Mouse (Mus musculus): ENCODE data around the gene Arhgef3.

Gene Arhgef3

DNA sequence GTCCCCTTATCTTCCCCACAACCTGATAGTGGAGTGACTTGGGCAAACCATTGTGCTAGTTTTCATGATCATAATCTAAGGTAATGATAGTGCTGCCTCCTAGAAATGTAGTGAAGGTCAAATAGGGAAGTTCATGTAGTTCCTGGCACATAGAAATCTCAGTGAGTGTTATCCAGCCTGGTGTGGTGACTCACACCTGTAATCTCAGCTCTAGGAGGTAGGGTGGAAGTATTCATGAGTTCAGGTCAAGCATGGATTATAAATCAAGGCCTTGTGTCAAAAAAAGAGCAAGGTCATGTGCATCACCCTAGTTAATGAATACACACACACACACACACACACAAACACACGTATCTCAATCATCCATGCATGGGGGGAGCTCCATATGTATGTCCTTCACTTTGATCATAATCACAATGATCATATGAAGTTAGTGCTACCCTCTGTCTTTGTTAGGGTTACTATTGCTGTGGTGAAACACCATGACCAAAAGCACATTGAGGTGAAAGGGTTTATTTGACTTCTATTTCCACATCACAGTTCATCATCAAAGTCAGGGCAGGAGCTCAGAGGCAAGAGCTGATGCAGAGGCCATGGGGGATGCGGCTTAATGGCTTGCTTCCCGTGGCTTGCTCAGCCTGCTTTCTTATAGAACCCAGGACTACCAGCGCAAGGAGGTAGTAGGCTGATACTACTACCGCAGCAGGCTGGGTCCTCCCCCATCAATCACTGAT, 226.2 kb downstream of the Arhgef3 start:
- no peak for DNase-seq (ENCODE audit: low read depth in 2 of 2, low spot score in 2 of 2)

DNA sequence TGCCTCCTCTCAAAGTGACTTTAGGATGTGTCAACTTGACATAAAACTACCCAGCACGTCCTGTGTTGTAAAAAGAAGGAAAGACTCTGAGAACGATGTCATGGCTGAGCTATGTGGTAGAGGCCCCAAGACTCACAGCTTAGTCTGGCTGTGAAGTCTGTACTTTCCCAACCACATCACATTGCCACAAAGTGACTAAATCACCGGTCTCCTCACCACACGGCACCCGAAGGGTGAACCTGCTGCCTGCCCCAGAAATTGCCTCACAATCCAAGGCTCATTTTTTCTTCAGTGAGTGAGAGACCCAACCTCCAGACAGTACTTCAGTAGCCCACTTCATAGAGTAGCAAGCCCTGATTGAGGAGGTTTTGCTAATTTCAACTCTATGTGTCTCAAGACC, 226.8 kb downstream of the Arhgef3 start:
- DNase-seq (ENCODE audit: low read depth in 2 of 2, low spot score in 2 of 2), result peak; percentile 67

DNA sequence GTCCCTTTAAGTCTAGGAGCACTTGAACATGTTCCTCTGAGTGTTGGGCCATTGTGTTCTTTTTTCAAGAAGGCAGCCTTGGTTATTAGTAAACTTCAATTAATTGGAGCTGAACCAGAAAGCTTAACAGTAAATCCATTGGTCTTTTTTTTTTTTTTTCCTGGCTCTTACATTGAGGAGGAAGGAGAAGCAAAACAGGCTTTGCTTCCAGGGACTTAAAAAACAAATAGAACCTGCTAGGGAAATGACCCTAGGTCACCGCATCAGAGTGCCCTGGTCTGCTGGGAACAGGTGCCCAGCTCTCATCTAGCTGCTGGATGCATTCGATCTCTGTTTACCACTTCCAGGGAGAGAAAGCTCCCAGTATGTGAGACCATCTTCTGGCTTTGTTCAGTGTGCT, 227.8 kb downstream of the Arhgef3 start:
- no peak for DNase-seq (ENCODE audit: low read depth in 2 of 2, low spot score in 2 of 2)

DNA sequence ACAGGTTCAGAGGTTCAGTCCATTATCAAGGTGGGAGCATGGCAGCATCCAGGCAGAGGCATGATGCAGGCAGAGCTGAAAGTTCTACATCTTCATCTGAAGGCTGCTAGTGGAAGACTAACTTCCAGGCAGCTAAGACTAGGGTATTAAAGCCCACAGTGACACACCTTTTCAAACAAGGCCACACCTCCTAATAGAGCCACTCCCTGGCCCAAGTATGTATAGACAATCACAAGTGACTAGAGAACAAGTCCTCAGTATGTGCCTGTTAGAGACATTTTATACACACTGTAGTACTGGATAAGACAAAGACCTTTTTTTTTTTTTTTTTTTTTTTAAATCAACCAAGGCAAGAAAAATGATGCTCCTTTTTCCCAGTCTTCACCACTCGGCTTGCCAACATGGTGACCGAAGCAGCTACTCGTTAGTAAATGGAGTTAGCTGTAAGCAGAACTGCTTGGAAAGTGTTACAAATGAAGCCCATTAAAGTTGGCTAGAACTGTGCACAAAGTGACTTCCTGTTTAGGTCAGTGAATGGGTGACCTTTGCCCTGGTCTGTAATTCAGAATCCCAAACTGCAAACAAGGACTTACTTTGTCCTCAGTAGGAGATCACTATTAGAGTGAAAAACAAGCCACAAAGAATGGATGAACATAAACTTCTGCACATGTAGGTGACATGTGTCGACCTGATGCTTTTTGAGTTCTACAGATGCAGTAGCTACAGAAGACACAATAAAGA, 229.7 kb downstream of the Arhgef3 start:
- no peak for DNase-seq (ENCODE audit: low read depth in 2 of 2, low spot score in 2 of 2)

DNA sequence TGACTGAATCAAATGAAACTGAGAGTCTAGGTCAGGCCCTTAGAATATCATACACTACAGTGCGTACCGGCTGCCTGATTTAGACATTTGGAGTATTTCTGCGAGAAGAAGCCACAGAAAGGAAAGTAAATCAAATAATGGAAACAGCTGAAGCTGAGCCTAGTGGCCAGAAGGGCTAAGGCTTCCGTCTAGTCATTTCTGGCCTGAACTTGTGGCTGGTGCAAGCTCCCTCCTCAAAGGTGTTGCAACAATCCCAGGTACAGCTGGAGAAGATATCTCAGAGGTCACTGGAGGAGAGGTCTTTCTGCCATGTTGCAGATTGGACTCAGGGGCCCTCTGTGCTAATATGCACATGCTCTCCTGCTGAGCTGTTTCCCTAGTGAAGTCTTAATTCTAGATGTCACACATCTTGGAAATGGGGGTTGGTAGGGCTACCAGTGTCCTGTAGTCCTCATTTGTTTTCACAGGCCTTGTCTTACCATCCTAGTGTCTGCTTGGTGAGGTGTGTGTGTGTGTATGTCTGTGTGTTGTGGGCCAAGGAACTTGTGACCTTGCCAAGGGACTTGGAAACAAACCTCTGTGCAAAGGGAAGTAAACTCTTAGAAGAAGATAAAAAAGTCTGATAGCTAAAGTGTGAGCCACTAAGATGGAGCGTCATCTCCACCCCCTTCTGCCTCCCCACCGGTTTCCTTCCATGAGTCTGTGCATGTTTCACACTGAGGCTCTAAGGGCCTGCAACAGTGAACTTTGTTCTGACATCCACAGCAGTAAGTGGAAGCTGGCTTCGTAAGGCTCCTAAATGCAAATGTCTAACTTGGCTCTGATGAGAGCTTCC, 230.6 kb downstream of the Arhgef3 start:
- peak in 1 of 2 experiments; percentile 20 for DNase-seq (ENCODE audit: low read depth in 2 of 2, low spot score in 2 of 2)

DNA sequence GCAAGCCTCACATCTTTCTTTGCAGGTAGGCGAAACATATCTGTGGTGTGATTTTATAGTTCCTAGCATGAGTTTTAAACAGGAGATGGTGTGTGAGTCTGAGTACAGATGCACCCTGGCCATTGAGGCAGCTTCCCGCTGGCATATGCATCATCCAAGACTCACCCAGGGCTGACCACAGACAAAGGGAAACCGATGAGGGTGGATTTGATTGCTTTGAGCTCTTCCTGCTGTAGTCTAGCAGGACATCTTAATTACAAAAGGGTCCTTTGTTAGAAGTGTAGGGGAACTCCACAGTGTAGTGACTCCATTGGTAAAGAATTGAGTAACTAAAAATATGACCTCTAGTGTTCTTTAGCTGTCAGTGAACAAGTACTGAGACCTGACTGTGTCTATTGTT, 232.5 kb downstream of the Arhgef3 start:
- DNase-seq (ENCODE audit: low read depth in 2 of 2, low spot score in 2 of 2), result no peak

DNA sequence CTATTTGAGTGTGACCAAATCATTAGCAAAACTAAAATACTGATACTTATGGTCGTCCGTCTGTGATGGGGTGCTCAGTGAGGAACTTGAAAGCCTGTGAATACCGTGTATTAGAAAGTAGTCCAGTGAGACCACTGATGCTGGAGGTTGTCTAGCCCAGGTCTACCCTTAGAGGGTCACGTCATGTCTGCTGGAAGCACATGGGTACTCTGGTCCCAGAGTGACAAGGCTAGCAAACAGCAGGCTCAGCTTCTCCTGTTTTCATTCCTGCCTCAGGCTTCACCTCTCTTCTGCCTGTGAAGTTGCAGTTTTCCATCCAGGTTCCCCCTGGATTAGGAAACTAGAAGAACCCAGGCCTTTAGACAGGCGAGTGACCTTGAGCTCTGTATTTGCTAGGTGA, 233.0 kb downstream of the Arhgef3 start:
- DNase-seq (ENCODE audit: low read depth in 2 of 2, low spot score in 2 of 2), result no peak

DNA sequence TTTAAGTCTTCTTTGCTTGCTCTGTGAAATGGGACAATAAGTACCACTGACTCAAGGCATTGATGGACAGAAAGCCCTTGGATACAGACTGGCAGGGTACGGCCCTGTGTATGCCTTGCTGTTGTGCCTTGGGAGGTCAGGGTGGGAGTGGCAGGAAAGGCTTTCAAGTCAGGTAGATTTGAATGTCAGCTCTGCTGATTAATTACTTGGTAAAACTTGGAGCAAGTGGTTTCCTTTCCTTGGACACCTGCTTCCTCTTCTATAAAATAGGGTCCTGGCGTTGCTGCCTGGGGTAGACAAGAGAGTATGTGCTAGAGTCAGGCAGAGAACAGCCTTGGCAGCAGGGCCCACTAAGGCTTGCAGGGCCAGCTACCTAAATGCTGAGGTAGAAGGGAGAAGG, 233.4 kb downstream of the Arhgef3 start:
- DNase-seq (ENCODE audit: low read depth in 2 of 2, low spot score in 2 of 2), result no peak

DNA sequence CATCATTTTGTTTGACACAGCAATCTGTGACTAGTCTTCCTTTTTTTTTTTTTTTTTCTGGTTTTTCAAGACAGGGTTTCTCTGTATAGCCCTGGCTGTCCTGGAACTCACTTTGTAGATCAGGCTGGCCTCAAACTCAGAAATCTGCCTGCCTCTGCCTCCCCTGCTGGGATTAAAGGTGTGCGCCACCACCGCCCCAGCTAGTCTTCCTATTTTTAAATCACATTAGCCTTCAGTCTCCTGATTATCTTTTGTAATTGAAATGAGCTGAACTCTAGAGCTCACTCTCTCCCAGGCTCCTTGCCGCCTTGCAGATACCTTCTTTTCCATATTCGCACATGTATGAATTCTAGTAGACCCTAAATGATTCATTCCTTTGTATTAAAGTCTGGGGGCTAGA, 234.0 kb downstream of the Arhgef3 start:
- no peak for DNase-seq (ENCODE audit: low read depth in 2 of 2, low spot score in 2 of 2)

DNA sequence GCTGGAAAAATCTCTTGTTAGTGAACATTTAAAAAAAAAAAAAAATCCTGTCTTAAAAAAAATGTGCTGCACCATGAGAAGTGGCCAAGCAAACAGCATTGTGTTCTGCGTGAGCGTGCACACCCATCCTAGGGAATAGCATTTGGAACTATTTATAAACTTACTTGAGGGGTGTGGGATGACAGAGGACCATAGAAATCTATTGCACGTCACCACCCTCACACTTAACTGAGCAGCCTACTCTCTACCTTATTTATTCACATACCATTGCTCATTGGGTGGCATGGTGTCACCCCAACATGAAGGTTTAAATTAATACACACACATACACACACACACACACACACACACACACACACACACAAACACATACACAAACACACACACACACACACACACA, 234.4 kb downstream of the Arhgef3 start:
- no peak for DNase-seq (ENCODE audit: low read depth in 2 of 2, low spot score in 2 of 2)

DNA sequence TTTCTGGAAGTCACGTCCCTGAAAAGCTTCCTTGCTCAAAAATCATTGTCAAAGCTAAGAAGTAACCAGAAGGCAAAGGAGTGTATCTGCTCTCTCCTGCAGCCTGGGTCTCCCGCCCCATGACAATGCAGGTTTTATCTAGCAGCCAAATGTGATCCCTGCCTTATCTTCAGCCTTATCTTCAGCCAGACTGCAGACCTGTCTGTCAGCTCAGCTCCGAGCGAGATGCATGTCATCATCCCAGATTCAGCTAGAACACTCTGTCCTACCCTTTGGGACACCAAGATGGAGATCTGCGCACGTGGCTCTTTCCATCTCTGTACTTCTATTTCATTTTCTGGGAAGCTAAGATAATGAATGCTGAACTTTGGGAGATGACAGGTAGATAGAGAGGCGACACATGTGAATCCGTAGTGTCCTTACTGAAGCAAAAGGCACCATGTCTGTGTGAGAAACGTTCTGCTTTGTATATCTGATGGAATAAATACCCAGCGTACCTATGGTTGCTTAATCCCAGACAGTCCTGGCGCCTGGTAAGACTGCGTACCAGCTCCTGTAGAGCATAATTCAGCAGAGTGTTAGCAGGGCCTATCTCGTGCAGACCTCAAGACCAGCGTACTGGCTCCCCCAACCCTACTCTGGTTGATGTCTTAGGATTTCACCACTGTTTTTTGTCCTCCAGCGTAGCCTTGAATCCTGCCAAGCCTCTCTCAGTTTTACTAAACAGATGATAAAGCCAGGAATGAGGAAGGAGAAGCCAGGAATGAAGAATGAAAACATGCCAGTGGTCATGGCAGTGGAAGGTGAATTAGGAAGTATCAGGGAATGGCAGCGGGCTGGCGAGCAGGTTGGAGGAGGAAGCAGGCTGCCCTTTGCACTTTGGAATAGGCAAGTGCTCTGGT, 235.4 kb downstream of the Arhgef3 start:
- DNase-seq (ENCODE audit: low read depth in 2 of 2, low spot score in 2 of 2), result no peak

DNA sequence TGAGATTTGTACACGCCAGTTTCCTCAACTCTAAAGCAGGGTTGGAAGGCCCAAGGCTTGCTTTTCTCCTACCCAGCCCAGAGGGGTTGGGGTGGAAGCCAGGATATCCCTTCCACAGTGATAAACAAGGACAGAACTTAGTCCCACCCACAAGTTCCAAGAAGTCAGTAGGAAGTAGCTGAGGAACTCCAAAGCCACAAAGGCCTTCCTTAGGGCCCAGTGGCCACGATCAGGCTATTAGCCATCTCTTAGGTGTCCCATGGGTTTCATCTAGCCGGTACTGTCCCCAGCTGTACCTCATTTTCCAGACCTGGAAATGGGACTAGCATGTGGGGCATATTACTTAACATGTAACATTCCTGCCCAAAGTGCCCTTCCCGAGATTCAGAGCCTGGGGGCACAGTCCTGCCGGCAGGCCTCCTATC, 236.4 kb downstream of the Arhgef3 start:
- DNase-seq (ENCODE audit: low read depth in 2 of 2, low spot score in 2 of 2), result no peak

DNA sequence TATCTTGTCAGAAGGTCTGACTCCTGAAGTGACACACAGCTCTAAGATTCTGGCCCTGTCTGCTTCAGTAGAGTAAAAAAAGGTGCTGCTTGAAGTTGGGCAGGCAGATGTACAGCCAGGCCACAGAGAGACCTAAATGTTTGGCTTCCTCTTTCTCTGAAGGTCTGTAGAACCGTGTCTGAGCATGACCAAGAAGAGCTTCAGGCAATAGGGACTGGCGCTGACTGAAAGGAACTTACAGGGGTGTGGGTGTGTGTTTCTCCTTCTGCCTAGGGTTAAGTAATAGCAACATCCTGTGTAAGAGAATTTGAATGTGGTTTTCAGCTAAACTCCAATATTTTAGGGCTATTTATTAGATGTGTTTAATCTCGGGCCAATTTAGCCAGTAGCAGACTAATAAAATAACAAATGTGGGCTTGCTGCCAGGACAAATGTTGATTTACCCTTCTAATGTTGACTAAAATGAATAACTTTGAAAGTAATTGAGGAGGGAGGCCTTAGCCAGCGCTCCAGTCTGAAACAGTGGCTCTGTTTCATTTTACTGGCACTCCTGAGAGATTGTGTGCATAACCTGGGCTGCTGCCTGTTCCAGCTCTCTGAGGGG, 236.9 kb downstream of the Arhgef3 start:
- peak; percentile 21 to 45 for DNase-seq (ENCODE audit: low read depth in 2 of 2, low spot score in 2 of 2)

DNA sequence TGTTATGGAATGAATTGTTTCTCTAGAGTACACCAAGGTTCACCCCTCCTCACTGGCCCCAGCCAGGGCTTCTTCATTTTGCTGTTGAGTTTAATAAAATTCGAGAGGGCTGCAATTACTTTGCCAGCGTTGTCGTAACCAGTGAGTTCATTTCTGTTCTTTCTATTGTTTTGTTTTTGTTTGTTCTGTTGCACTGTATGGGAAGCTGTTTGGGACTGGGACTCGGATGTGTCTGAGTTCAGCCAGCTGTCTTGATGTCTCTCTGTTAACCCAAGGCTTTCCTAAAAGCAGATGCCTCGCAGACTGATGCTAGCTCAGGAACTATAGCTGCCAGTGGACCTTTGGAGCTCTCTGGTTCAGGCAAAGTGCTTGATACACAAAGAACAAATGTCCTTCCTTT, 237.8 kb downstream of the Arhgef3 start:
- DNase-seq (ENCODE audit: low read depth in 2 of 2, low spot score in 2 of 2), result no peak

DNA sequence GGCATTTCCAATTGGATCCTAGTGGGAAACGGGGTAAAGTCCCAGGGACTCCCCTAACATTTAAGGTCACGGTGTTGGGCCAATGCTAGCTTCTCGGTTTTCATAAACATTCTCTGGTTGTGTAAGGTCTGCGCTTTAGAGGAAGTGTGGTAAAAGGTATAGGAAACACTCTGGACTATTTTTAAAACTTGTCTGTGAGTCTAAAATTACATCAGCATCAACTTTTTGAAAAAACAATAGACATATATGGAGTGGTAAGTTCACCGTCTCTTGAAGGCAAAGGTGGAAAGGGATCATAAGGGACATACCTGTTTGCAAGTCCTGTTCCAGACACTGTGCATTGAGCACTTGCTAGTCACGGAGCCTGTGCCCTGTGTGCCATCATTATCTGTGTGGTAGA, 240.5 kb downstream of the Arhgef3 start:
- peak in 1 of 2 experiments; percentile 15 for DNase-seq (ENCODE audit: low read depth in 2 of 2, low spot score in 2 of 2)

DNA sequence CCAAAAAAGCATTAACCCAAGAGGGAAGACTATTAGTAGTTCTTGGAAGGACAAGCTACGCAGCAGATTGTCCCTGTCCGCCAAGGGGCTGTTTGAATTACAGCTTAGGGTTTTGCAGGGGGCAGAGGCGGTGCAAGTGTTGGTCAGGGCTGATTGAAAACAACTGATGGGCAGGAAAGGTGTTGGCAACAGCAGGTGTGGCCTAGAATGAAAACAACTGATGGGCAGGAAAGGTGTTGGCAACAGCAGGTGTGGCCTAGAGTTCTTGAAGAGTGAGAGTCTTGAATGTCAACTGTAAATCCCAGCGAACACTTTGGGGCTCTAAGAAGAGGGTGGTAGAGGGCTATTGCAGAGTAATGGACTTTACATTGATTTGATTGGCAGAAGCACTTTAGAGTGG, 241.2 kb downstream of the Arhgef3 start:
- DNase-seq (ENCODE audit: low read depth in 2 of 2, low spot score in 2 of 2), result no peak

DNA sequence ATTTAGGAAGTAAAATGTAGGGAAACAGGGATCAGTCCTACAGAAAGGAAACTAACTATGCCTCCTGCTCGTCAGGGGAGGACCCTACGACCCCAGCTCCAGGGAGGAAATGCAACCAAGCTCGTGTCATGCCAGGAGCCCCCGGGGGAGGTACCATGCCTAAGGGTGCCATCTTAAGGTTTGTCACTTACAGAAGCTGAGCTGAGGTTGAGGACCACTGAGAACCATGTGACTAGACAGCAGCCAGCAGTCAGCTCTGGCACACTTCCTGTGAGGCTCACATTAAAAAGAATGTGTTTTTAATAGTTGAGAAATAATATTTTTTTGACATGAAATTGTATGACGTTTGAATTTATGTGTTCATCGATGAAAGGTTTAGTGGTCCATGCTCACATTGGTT, 242.4 kb downstream of the Arhgef3 start:
- peak in 1 of 2 experiments; percentile 24 for DNase-seq (ENCODE audit: low read depth in 2 of 2, low spot score in 2 of 2)

DNA sequence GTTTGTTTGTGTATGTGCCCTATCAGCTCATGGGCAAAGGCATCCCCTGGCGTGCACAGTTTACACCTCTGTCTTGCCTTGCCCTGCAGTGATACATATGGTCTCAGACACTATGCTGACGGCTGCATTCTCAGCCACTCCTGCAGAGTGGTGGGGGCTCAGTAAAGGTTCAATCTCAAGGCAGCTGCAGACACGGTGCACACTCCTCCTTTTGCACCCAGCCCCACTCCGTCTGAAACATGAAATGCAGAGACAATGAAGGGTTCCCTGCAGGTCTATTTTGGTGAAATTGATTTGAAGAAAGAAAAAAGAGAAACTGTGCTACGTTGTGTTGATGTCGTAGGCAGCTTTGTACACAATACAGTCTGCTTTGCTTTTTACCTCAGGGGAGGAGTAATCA, 243.5 kb downstream of the Arhgef3 start:
- no peak for DNase-seq (ENCODE audit: low read depth in 2 of 2, low spot score in 2 of 2)

DNA sequence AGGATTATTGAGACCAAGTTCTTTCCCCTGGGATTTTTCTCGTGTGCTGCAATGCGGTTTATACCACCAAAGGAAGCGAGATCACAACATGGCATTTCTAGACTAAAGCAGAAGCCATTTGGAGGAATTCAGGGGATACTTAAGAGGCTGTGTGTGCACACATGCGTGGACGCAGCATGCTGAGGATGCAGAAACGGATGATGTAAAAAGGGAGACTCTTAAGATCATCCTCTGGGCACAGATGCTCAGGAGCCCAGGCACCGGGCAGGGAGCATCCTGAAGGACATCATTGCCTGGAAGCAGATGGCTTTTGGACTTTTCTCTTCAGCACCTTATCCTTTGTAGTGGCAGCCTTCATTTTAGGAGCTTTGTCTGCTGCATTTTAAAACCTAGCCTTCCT, 246.2 kb downstream of the Arhgef3 start:
- no peak for DNase-seq (ENCODE audit: low read depth in 2 of 2, low spot score in 2 of 2)

DNA sequence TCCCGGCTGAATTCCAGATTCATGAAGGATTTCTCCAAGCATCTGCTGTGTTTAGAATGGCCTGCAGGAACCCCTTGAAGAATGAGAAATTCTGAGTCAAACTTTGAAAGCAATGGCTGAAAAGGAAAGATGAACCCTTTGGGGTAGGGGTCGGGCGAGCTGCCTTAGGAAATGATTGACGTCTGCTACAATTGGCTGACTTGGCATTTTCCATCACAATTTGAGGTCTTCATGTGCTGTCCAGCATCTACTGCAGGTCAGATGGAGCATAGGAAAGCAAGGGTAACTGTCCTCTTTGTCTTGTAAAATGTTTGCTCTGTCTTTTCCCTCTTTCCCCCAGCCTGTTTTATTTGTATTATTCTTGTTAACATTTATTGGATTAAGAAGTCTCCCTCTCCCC, 246.8 kb downstream of the Arhgef3 start:
- no peak for DNase-seq (ENCODE audit: low read depth in 2 of 2, low spot score in 2 of 2)
